18 mouse cellular contexts compared by ENCODE assay signal in genomic region chr1:34823353-34823752, GRCm38 (mm10). TPM values are rescaled to one million over a fixed set of nuclear protein-coding genes. Genes with fewer than 3 reads are reported as not detected.
A peak's percentile ranks its signal among the peaks of the same experiment; 100 is the strongest.
DNase-seq lines count a peak whose midpoint lies in the region; ATAC-seq and TF ChIP-seq lines count a peak whose summit lies in the region.
"Had no signal": no experiment of that assay in that cellular context is flagged by ENCODE, and none has a peak within 500 bp of the region (broad histone marks: within the 10 kb centered on the region; RNA-seq: fewer than 3 reads in every experiment).

No protein-coding gene starts in this region.

- intact Hi-C loops in left cerebral cortex, adult 2 months (cut with DNase I): no loop called here
- intact Hi-C loops in left cerebral cortex, postnatal 10 days (cut with DNase I): no loop called here

- no peak for TF ChIP-seq CTCF in left cerebral cortex, adult 2 months (IDR thresholded peaks at IDR 0.05)

- peak; percentile 37 for DNase-seq in adrenal gland, postnatal 10 days
- no peak for DNase-seq in adrenal gland, postnatal 4 days (ENCODE audit: low spot score in 2 of 2)
- no peak for DNase-seq in left cerebral cortex, adult 2 months (ENCODE audit: extremely low spot score in 1 of 2, low spot score in 2 of 2)
- DNase-seq in left cerebral cortex, postnatal 10 days (ENCODE audit: extremely low spot score in 1 of 2, low spot score in 2 of 2): no peak
- DNase-seq in embryo, embryonic 9.5 days (ENCODE audit: extremely low spot score): no peak
- no peak for DNase-seq in frontal cortex, adult 2 months (ENCODE audit: extremely low spot score in 1 of 2, low spot score in 1 of 2)
- DNase-seq: adrenal gland, postnatal 14 days; kidney, adult 18-20 months; right cerebral cortex, adult 18-20 months; thymus, adult 2 months had no signal

- H3K4me3 ChIP-seq in left cerebral cortex, adult 2 months: no peak overlapping the region
- H3K4me3 ChIP-seq: heart, embryonic 15.5 days; limb, embryonic 13.5 days; lung, embryonic 15.5 days; midbrain, embryonic 12.5 days; myocyte had no signal

- peak; percentile 47 for ATAC-seq in inflammation-experienced regulatory T-cells, adult 6 months
- ATAC-seq in neutrophil, adult 5-6 weeks (ENCODE audit: extremely low read depth, insufficient number of reproducible peaks, low FRiP score, poor library complexity, severe bottlenecking): peak; percentile 55

- peak overlapping the region; percentile 38 for H3K27ac ChIP-seq in left cerebral cortex, adult 2 months
- H3K27ac ChIP-seq: heart, embryonic 15.5 days; hindbrain, embryonic 14.5 days; limb, embryonic 13.5 days; lung, embryonic 15.5 days; midbrain, embryonic 12.5 days had no signal

RNA-seq across cellular contexts. Expression of gene Fam168b, which starts 19.5 kb away (rescaled TPM):
- total RNA-seq in adrenal gland, postnatal 10 days (2021): 100 to 1,000 TPM; 115 to 121 TPM
- total RNA-seq in adrenal gland, postnatal 4 days (2021): 100 to 1,000 TPM; 164 to 170 TPM
- 100 to 1,000 TPM; 233 to 241 TPM for total RNA-seq in left cerebral cortex, adult 2 months (2021)
- total RNA-seq in left cerebral cortex, postnatal 10 days (2021): 100 to 1,000 TPM; 227 to 237 TPM
- polyA plus RNA-seq in inflammation-experienced regulatory T-cells, adult 6 months (2017; shearing (Covaris generic)): 10 to 100 TPM; 15.0 to 27.8 (median 19.4) TPM
- total RNA-seq in neutrophil, adult 5-6 weeks (2017): 137 and 149 TPM in 2 replicates
- polyA plus RNA-seq in frontal cortex, adult 2 months (2012; rRNA removed): 214 and 221 TPM in 2 replicates

RNA-seq across cellular contexts. Expression of gene Plekhb2, which starts 26.4 kb away (rescaled TPM):
- total RNA-seq in adrenal gland, postnatal 10 days (2021): 10 to 100 TPM; 79.0 to 92.5 TPM
- 100 to 1,000 TPM; 110 to 128 TPM for total RNA-seq in adrenal gland, postnatal 4 days (2021)
- total RNA-seq in left cerebral cortex, adult 2 months (2021): 100 to 1,000 TPM; 255 to 290 TPM
- 100 to 1,000 TPM; 224 to 237 TPM for total RNA-seq in left cerebral cortex, postnatal 10 days (2021)
- 100 to 1,000 TPM; 107 to 209 (median 120) TPM for polyA plus RNA-seq in inflammation-experienced regulatory T-cells, adult 6 months (2017; shearing (Covaris generic))
- 27.1 and 28.2 TPM in 2 replicates for total RNA-seq in neutrophil, adult 5-6 weeks (2017)
- polyA plus RNA-seq in frontal cortex, adult 2 months (2012; rRNA removed): 177 and 182 TPM in 2 replicates
